Mouse (Mus musculus) olfactory bulb, adult 2 months (tissue): ENCODE results near the gene Katnb1. TPM values are rescaled to one million over a fixed set of nuclear protein-coding genes. Genes with fewer than 3 reads are reported as not detected.

ENCODE experiments used
- H3K27ac ChIP-seq: fragments of 200-500 bp; 2 replicates; pipeline ENCODE4 v1.5.1; 2012; ENCODE audit warnings: low read depth, low read length; ENCODE audit not compliant: insufficient read depth
- H3K4me1 ChIP-seq: fragments of 200-500 bp; 2 replicates; pipeline ENCODE4 v1.6.1; 2012; ENCODE audit warnings: low read length; ENCODE audit not compliant: control insufficient read depth, insufficient read depth
- H3K4me3 ChIP-seq: fragments of 200-500 bp; 2 replicates; pipeline ENCODE4 v1.5.1; 2012; ENCODE audit warnings: mild to moderate bottlenecking, low read depth, low read length, moderate library complexity; ENCODE audit not compliant: insufficient read depth
- CTCF ChIP-seq: fragments of 200-500 bp; IDR thresholded peaks from 2 replicates; pipeline ENCODE4 v1.5.1; 2012; ENCODE audit warnings: low read depth, mild to moderate bottlenecking, low read length, moderate library complexity; ENCODE audit not compliant: insufficient read depth
- POLR2A ChIP-seq: fragments of 200-500 bp; IDR thresholded peaks from 2 replicates; pipeline ENCODE4 v1.6.1; 2012; ENCODE audit warnings: mild to moderate bottlenecking, low read depth, low read length, moderate library complexity; ENCODE audit not compliant: insufficient read depth
- WGBS: fragments of 180-500 bp; shearing (Covaris S2); methylation state at CpG from one replicate; pipeline ENCODE4 v1.1.7; 2018; 5-methylcytosine and 5-hydroxymethylcytosine counted together
- polyA plus RNA-seq: library from polyadenylated mRNA; stranded (reverse); fragments of >200 nt; gene quantifications from 2 replicates; pipeline ENCODE4 v1.2.4, GENCODE M21; 2012; ENCODE audit warnings: low replicate concordance; ENCODE audit not compliant: missing spikeins, insufficient read depth, insufficient read length

The Katnb1 gene
- polyA plus RNA-seq, 1 experiment: not detected

GRCm38 (mm10) chr8:95150608-95151007 is 69.6 kb downstream of the Katnb1 start:
- WGBS: 94% methylated on average over 3 of the region's 3 CpGs
- H3K27ac ChIP-seq: no peak overlapping the region
- no peak overlapping the region for H3K4me3 ChIP-seq
- H3K4me1 ChIP-seq: peaks cover 8% of the 10 kb centered on the region
- no peak for TF ChIP-seq POLR2A
- no peak for TF ChIP-seq CTCF

Other genes starting within 250 kb of the Katnb1 start
- gene Coq9, start 242.9 kb upstream of the Katnb1 start, polyA plus RNA-seq: not detected in 2 replicates
- not detected in 2 replicates for gene Ciapin1, start 242.8 kb upstream of the Katnb1 start, polyA plus RNA-seq
- not detected in 2 replicates for gene Polr2c, start 223.7 kb upstream of the Katnb1 start, polyA plus RNA-seq
- not detected in 2 replicates for gene Dok4, start 204.9 kb upstream of the Katnb1 start, polyA plus RNA-seq
- not detected in 2 replicates for gene Ccdc102a, start 163.1 kb upstream of the Katnb1 start, polyA plus RNA-seq
- gene Adgrg5, start 157.5 kb upstream of the Katnb1 start, polyA plus RNA-seq: not detected in 2 replicates
- not detected in 2 replicates for gene Adgrg1, start 106.4 kb upstream of the Katnb1 start, polyA plus RNA-seq
- not detected in 2 replicates for gene Adgrg3, start 63.5 kb upstream of the Katnb1 start, polyA plus RNA-seq
- not detected in 2 replicates for gene Drc7, start 26.1 kb upstream of the Katnb1 start, polyA plus RNA-seq
- gene Kifc3, start 121.6 kb downstream of the Katnb1 start, polyA plus RNA-seq: not detected in 2 replicates
- not detected in 2 replicates for gene Cngb1, start 225.4 kb downstream of the Katnb1 start, polyA plus RNA-seq
- gene Tepp, start 229.4 kb downstream of the Katnb1 start, polyA plus RNA-seq: not detected in 2 replicates